Mouse (Mus musculus): ENCODE results near the gene Evi5l. TPM values are rescaled to one million over a fixed set of nuclear protein-coding genes. Genes with fewer than 3 reads are reported as not detected.

The Evi5l gene
- polyA plus RNA-seq, 1 experiment, result not detected

GRCm38 (mm10) chr8:4166881-4167525, 636 bp downstream of the Evi5l start:
- Histone ChIP-seq H3K4me1 (ENCODE audit: control insufficient read depth, insufficient read depth, low read length) (peaks cover 20% of the 10 kb centered on the region), H3K27ac (ENCODE audit: insufficient read depth, low read depth, low read length) (peak overlapping the region; percentile 70; the same call in 1 of the 2 replicates), H3K4me3 (ENCODE audit: insufficient read depth, low read depth, low read length) (peak overlapping the region; percentile 98)
- 4% methylated on average over 10 of the region's 10 CpGs for WGBS
- TF ChIP-seq POLR2A (IDR thresholded peaks at IDR 0.05; ENCODE audit: insufficient read depth, low read depth, low read length) (no peak), CTCF (IDR thresholded peaks at IDR 0.05; ENCODE audit: insufficient read depth, low read depth, low read length) (no peak)

- peaks cover 20% of the 10 kb centered on the region for H3K4me1 ChIP-seq (ENCODE audit: control insufficient read depth, insufficient read depth, low read length)
- H3K27ac ChIP-seq (ENCODE audit: insufficient read depth, low read depth, low read length), result no peak overlapping the region
- no peak overlapping the region for H3K4me3 ChIP-seq (ENCODE audit: insufficient read depth, low read depth, low read length)
- TF ChIP-seq CTCF (IDR thresholded peaks at IDR 0.05; ENCODE audit: insufficient read depth, low read depth, low read length) (no peak), POLR2A (IDR thresholded peaks at IDR 0.05; ENCODE audit: insufficient read depth, low read depth, low read length) (no peak)
- WGBS, result 69% methylated on average over 1 of the region's 1 CpGs
These were observed 1.6 kb downstream of the Evi5l start for GRCm38 (mm10) chr8:4167918-4168317.

GRCm38 (mm10) chr8:4172486-4172885, 6.1 kb downstream of the Evi5l start:
- H3K4me1 ChIP-seq (ENCODE audit: control insufficient read depth, insufficient read depth, low read length), result peaks cover 19% of the 10 kb centered on the region
- WGBS, result 73% methylated on average over 3 of the region's 3 CpGs
- no peak overlapping the region for H3K4me3 ChIP-seq (ENCODE audit: insufficient read depth, low read depth, low read length)
- TF ChIP-seq POLR2A (IDR thresholded peaks at IDR 0.05; ENCODE audit: insufficient read depth, low read depth, low read length) (no peak), CTCF (IDR thresholded peaks at IDR 0.05; ENCODE audit: insufficient read depth, low read depth, low read length) (no peak)
- H3K27ac ChIP-seq (ENCODE audit: insufficient read depth, low read depth, low read length), result no peak overlapping the region

- Histone ChIP-seq H3K4me3 (ENCODE audit: insufficient read depth, low read depth, low read length) (no peak overlapping the region), H3K4me1 (ENCODE audit: control insufficient read depth, insufficient read depth, low read length) (peaks cover 10% of the 10 kb centered on the region; the same call in 1 of the 2 replicates), H3K27ac (ENCODE audit: insufficient read depth, low read depth, low read length) (no peak overlapping the region)
- no peak for TF ChIP-seq POLR2A (IDR thresholded peaks at IDR 0.05; ENCODE audit: insufficient read depth, low read depth, low read length)
- TF ChIP-seq CTCF (IDR thresholded peaks at IDR 0.05; ENCODE audit: insufficient read depth, low read depth, low read length), result no peak
- WGBS, result 83% methylated on average over 2 of the region's 2 CpGs
These were observed 7.7 kb downstream of the Evi5l start for GRCm38 (mm10) chr8:4174018-4174417.

- 90% methylated on average over 8 of the region's 8 CpGs for WGBS
These were observed 17.0 kb downstream of the Evi5l start for GRCm38 (mm10) chr8:4183409-4183808.

GRCm38 (mm10) chr8:4186151-4186550, 19.8 kb downstream of the Evi5l start:
- no peak overlapping the region for H3K4me3 ChIP-seq (ENCODE audit: insufficient read depth, low read depth, low read length)
- TF ChIP-seq POLR2A (IDR thresholded peaks at IDR 0.05; ENCODE audit: insufficient read depth, low read depth, low read length) (no peak), CTCF (IDR thresholded peaks at IDR 0.05; ENCODE audit: insufficient read depth, low read depth, low read length) (no peak)
- H3K27ac ChIP-seq (ENCODE audit: insufficient read depth, low read depth, low read length), result no peak overlapping the region
- H3K4me1 ChIP-seq (ENCODE audit: control insufficient read depth, insufficient read depth, low read length), result peaks cover 6% of the 10 kb centered on the region
- WGBS, result 94% methylated on average over 2 of the region's 2 CpGs

More at GRCm38 (mm10) chr8:4183409-4183808, 17.0 kb downstream of the Evi5l start:
- Histone ChIP-seq H3K27ac (ENCODE audit: insufficient read depth, low read depth, low read length) (no peak overlapping the region), H3K4me3 (ENCODE audit: insufficient read depth, low read depth, low read length) (no peak overlapping the region), H3K4me1 (ENCODE audit: control insufficient read depth, insufficient read depth, low read length) (no peaks in the 10 kb centered on the region)
- no peak for TF ChIP-seq CTCF (IDR thresholded peaks at IDR 0.05; ENCODE audit: insufficient read depth, low read depth, low read length)
- no peak for TF ChIP-seq POLR2A (IDR thresholded peaks at IDR 0.05; ENCODE audit: insufficient read depth, low read depth, low read length)

- Histone ChIP-seq H3K27ac (ENCODE audit: insufficient read depth, low read depth, low read length) (peak overlapping the region; percentile 46), H3K4me3 (ENCODE audit: insufficient read depth, low read depth, low read length) (no peak overlapping the region), H3K4me1 (ENCODE audit: control insufficient read depth, insufficient read depth, low read length) (peaks cover 21% of the 10 kb centered on the region)
- no peak for TF ChIP-seq CTCF (IDR thresholded peaks at IDR 0.05; ENCODE audit: insufficient read depth, low read depth, low read length)
- no peak for TF ChIP-seq POLR2A (IDR thresholded peaks at IDR 0.05; ENCODE audit: insufficient read depth, low read depth, low read length)
These were observed 22.2 kb downstream of the Evi5l start for GRCm38 (mm10) chr8:4188605-4189004.

GRCm38 (mm10) chr8:4189031-4189722, 22.8 kb downstream of the Evi5l start:
- TF ChIP-seq CTCF (IDR thresholded peaks at IDR 0.05; ENCODE audit: insufficient read depth, low read depth, low read length) (no peak), POLR2A (IDR thresholded peaks at IDR 0.05; ENCODE audit: insufficient read depth, low read depth, low read length) (no peak)
- H3K4me1 ChIP-seq (ENCODE audit: control insufficient read depth, insufficient read depth, low read length), result peaks cover 21% of the 10 kb centered on the region
- H3K4me3 ChIP-seq (ENCODE audit: insufficient read depth, low read depth, low read length), result no peak overlapping the region
- peak overlapping the region; percentile 46 for H3K27ac ChIP-seq (ENCODE audit: insufficient read depth, low read depth, low read length)
- WGBS, result 14% methylated on average over 3 of the region's 3 CpGs

GRCm38 (mm10) chr8:4192305-4192704, 25.9 kb downstream of the Evi5l start:
- TF ChIP-seq CTCF (IDR thresholded peaks at IDR 0.05; ENCODE audit: insufficient read depth, low read depth, low read length) (no peak), POLR2A (IDR thresholded peaks at IDR 0.05; ENCODE audit: insufficient read depth, low read depth, low read length) (no peak)
- WGBS, result 41% methylated on average over 5 of the region's 5 CpGs
- peaks cover 21% of the 10 kb centered on the region for H3K4me1 ChIP-seq (ENCODE audit: control insufficient read depth, insufficient read depth, low read length)
- H3K4me3 ChIP-seq (ENCODE audit: insufficient read depth, low read depth, low read length), result no peak overlapping the region
- H3K27ac ChIP-seq (ENCODE audit: insufficient read depth, low read depth, low read length), result peak overlapping the region; percentile 43; the same call in 1 of the 2 replicates
